Mouse (Mus musculus): ENCODE data around the gene Cdc73.
"Not testable (repeated sequence)": the region's sequence is repeated elsewhere in the genome, so short reads cannot be mapped to it uniquely, and the experiment has no call there.

Gene Cdc73

GRCm38 (mm10) chr1:143675734-143676361 lies 26.8 kb downstream of the Cdc73 start:
- DNase-seq (ENCODE audit: low spot score) = no peak

- DNase-seq (ENCODE audit: low spot score) = not testable (repeated sequence)
These were observed 37.9 kb downstream of the Cdc73 start for GRCm38 (mm10) chr1:143664786-143665185.

GRCm38 (mm10) chr1:143663197-143663596 lies 39.5 kb downstream of the Cdc73 start:
- no peak for DNase-seq (ENCODE audit: low spot score)

GRCm38 (mm10) chr1:143653646-143654045 lies 49.0 kb downstream of the Cdc73 start:
- DNase-seq (ENCODE audit: low spot score) = no peak

- DNase-seq (ENCODE audit: low spot score) = no peak
These were observed 52.4 kb downstream of the Cdc73 start for GRCm38 (mm10) chr1:143650317-143650716.

- DNase-seq (ENCODE audit: low spot score) = no peak
These were observed 56.5 kb downstream of the Cdc73 start for GRCm38 (mm10) chr1:143646219-143646618.

- no peak for DNase-seq (ENCODE audit: low spot score)
These were observed 57.3 kb downstream of the Cdc73 start for GRCm38 (mm10) chr1:143645386-143645785.

GRCm38 (mm10) chr1:143644221-143644620 lies 58.5 kb downstream of the Cdc73 start:
- DNase-seq (ENCODE audit: low spot score) = no peak

GRCm38 (mm10) chr1:143640650-143641407 lies 61.9 kb downstream of the Cdc73 start, which contains the start of gene B3galt2:
TSS of gene B3galt2 (plus strand) at chr1:143640664.
- DNase-seq (ENCODE audit: low spot score) = peak; percentile 72

- DNase-seq (ENCODE audit: low spot score) = no peak
These were observed 69.7 kb downstream of the Cdc73 start for GRCm38 (mm10) chr1:143632854-143633587.

- no peak for DNase-seq (ENCODE audit: low spot score)
These were observed 70.3 kb downstream of the Cdc73 start for GRCm38 (mm10) chr1:143632361-143632760.

GRCm38 (mm10) chr1:143631337-143631736 lies 71.4 kb downstream of the Cdc73 start:
- DNase-seq (ENCODE audit: low spot score) = no peak

- no peak for DNase-seq (ENCODE audit: low spot score)
These were observed 80.1 kb downstream of the Cdc73 start for GRCm38 (mm10) chr1:143622634-143623033.

GRCm38 (mm10) chr1:143621930-143622329 lies 80.8 kb downstream of the Cdc73 start:
- no peak for DNase-seq (ENCODE audit: low spot score)

GRCm38 (mm10) chr1:143619760-143620159 lies 82.9 kb downstream of the Cdc73 start:
- no peak for DNase-seq (ENCODE audit: low spot score)

- no peak for DNase-seq (ENCODE audit: low spot score)
These were observed 89.8 kb downstream of the Cdc73 start for GRCm38 (mm10) chr1:143612901-143613300.

- DNase-seq (ENCODE audit: low spot score) = no peak
These were observed 93.8 kb downstream of the Cdc73 start for GRCm38 (mm10) chr1:143608911-143609310.

- no peak for DNase-seq (ENCODE audit: low spot score)
These were observed 105.8 kb downstream of the Cdc73 start for GRCm38 (mm10) chr1:143596864-143597263.

GRCm38 (mm10) chr1:143576824-143577543 lies 125.7 kb downstream of the Cdc73 start:
- no peak for DNase-seq (ENCODE audit: low spot score)

GRCm38 (mm10) chr1:143558235-143558634 lies 144.5 kb downstream of the Cdc73 start:
- DNase-seq (ENCODE audit: low spot score) = no peak

GRCm38 (mm10) chr1:143555533-143555932 lies 147.2 kb downstream of the Cdc73 start:
- no peak for DNase-seq (ENCODE audit: low spot score)

GRCm38 (mm10) chr1:143554621-143555020 lies 148.1 kb downstream of the Cdc73 start:
- DNase-seq (ENCODE audit: low spot score) = no peak
